24 mouse cellular contexts compared by ENCODE assay signal in the genomic region with DNA sequence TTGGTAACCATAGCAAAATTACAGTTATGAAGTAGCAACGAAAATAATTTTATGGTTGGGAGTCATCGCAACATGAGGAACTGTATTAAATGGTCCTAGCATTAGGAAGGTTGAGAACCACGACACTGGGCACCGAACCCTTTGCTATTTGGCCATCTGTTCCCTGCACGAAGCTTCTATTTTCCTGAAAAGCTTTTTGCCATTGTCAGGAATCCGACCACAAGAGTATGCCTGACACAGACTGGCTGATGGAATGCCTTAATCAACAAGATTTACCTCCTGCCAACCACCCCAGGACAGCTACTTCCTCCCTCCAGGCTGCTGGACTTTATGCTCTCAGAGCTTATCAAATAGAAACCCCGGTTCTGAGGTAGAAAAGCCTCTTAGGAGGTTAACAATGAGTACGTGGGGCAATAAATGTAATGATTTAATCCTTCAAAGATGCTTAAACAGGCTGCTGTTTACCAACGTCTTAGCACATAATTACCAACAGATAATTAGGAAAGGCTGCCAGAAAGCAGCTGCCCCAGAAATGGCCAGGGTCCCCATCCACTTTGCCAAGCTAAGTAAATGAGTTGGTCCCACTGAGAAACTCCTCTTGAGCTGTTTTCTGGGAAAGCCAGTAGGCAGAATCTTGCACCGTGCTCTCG.
A peak's percentile ranks its signal among the peaks of the same experiment; 100 is the strongest.
DNase-seq lines count a peak whose midpoint lies in the region; ATAC-seq and TF ChIP-seq lines count a peak whose summit lies in the region.
"Had no signal": no experiment of that assay in that cellular context is flagged by ENCODE, and none has a peak within 500 bp of the region (broad histone marks: within the 10 kb centered on the region; RNA-seq: fewer than 3 reads in every experiment).

No protein-coding gene starts in this region.

- no peak overlapping the region for H3K9ac ChIP-seq in lung, embryonic 16.5 days (ENCODE audit: low read length)
- H3K9ac ChIP-seq in neural tube, embryonic 13.5 days = no peak overlapping the region
- H3K9ac ChIP-seq in limb, embryonic 11.5 days (ENCODE audit: low read length) = no peak overlapping the region
- no peak overlapping the region for H3K9ac ChIP-seq in intestine, postnatal 0 days (ENCODE audit: low read depth, low read length)
- H3K9ac ChIP-seq: forebrain, embryonic 15.5 days; heart, embryonic 12.5 days; intestine, embryonic 15.5 days; liver, embryonic 13.5 days; lung, embryonic 15.5 days had no signal

- H3K9me3 ChIP-seq in lung, embryonic 16.5 days (ENCODE audit: control insufficient read depth, low read length) = no peaks in the 10 kb centered on the region
- 0 out of 2 replicates have a peak, but pooled peaks cover 3% of the 10 kb centered on the region for H3K9me3 ChIP-seq in neural tube, embryonic 13.5 days
- no peaks in the 10 kb centered on the region for H3K9me3 ChIP-seq in limb, embryonic 11.5 days (ENCODE audit: control insufficient read depth, low read length)
- 0 out of 2 replicates have a peak, but pooled peaks cover 2% of the 10 kb centered on the region for H3K9me3 ChIP-seq in intestine, postnatal 0 days (ENCODE audit: control insufficient read depth)
- H3K9me3 ChIP-seq: forebrain, embryonic 15.5 days; heart, embryonic 12.5 days; lung, embryonic 15.5 days had no signal

- WGBS in lung, embryonic 16.5 days = 40% methylated on average over 11 of the region's 11 CpGs
- WGBS in neural tube, embryonic 13.5 days = 39% methylated on average over 11 of the region's 11 CpGs
- WGBS in limb, embryonic 11.5 days = 24% methylated on average over 11 of the region's 11 CpGs
- 58% methylated on average over 11 of the region's 11 CpGs for WGBS in kidney, adult 2 months
- WGBS in intestine, postnatal 0 days = 49% methylated on average over 11 of the region's 11 CpGs

- no peak for TF ChIP-seq POLR2A in kidney, adult 2 months (IDR thresholded peaks at IDR 0.05; ENCODE audit: low read depth, low read length)

- H3K27ac ChIP-seq in lung, embryonic 16.5 days (ENCODE audit: low read length) = no peak overlapping the region
- peak overlapping the region; percentile 46; the same call in 1 of the 2 replicates for H3K27ac ChIP-seq in neural tube, embryonic 13.5 days (replicated peaks)
- no peak overlapping the region for H3K27ac ChIP-seq in limb, embryonic 11.5 days (replicated peaks; ENCODE audit: low read depth, low read length)
- no peak overlapping the region for H3K27ac ChIP-seq in kidney, adult 2 months (ENCODE audit: insufficient read depth, low read depth, low read length)
- no peak overlapping the region for H3K27ac ChIP-seq in intestine, postnatal 0 days (ENCODE audit: low read depth, low read length)
- H3K27ac ChIP-seq: forebrain, embryonic 15.5 days; hindbrain, embryonic 10.5 days; intestine, embryonic 15.5 days; liver, embryonic 13.5 days; lung, embryonic 15.5 days had no signal

- no peaks in the 10 kb centered on the region for H3K36me3 ChIP-seq in lung, embryonic 16.5 days (ENCODE audit: control insufficient read depth, insufficient read depth, low read length)
- no peaks in the 10 kb centered on the region for H3K36me3 ChIP-seq in neural tube, embryonic 13.5 days
- no peaks in the 10 kb centered on the region for H3K36me3 ChIP-seq in limb, embryonic 11.5 days (ENCODE audit: control insufficient read depth, insufficient read depth, low read length)
- H3K36me3 ChIP-seq in kidney, adult 2 months (ENCODE audit: control insufficient read depth, insufficient read depth, low read length) = no peaks in the 10 kb centered on the region
- H3K36me3 ChIP-seq in intestine, postnatal 0 days (ENCODE audit: control insufficient read depth, insufficient read depth) = no peaks in the 10 kb centered on the region
- H3K36me3 ChIP-seq: forebrain, embryonic 15.5 days; G1E; heart, embryonic 12.5 days; hindbrain, embryonic 10.5 days; intestine, embryonic 15.5 days; liver, embryonic 13.5 days; lung, embryonic 15.5 days had no signal

- no peaks in the 10 kb centered on the region for H3K4me1 ChIP-seq in lung, embryonic 16.5 days (replicated peaks; ENCODE audit: control insufficient read depth, insufficient read depth, low read length)
- peaks cover 38% of the 10 kb centered on the region for H3K4me1 ChIP-seq in neural tube, embryonic 13.5 days (replicated peaks)
- H3K4me1 ChIP-seq in limb, embryonic 11.5 days (ENCODE audit: control insufficient read depth, insufficient read depth, low read length) = 0 out of 2 replicates have a peak, but pooled peaks cover 3% of the 10 kb centered on the region
- no peaks in the 10 kb centered on the region for H3K4me1 ChIP-seq in kidney, adult 2 months (ENCODE audit: control insufficient read depth, insufficient read depth, low read length)
- H3K4me1 ChIP-seq in intestine, postnatal 0 days (replicated peaks; ENCODE audit: control insufficient read depth, insufficient read depth, low read length) = no peaks in the 10 kb centered on the region
- H3K4me1 ChIP-seq: heart, embryonic 12.5 days; megakaryocyte, embryonic 14.5 days had no signal

- no peak overlapping the region for H3K4me3 ChIP-seq in lung, embryonic 16.5 days (ENCODE audit: low read length)
- no peak overlapping the region for H3K4me3 ChIP-seq in neural tube, embryonic 13.5 days
- H3K4me3 ChIP-seq in limb, embryonic 11.5 days (ENCODE audit: low read depth, low read length) = no peak overlapping the region
- no peak overlapping the region for H3K4me3 ChIP-seq in kidney, adult 2 months (ENCODE audit: insufficient read depth, low read depth, low read length)
- H3K4me3 ChIP-seq in intestine, postnatal 0 days (ENCODE audit: low read depth, low read length) = no peak overlapping the region
- H3K4me3 ChIP-seq: forebrain, embryonic 15.5 days; heart, embryonic 12.5 days; hindbrain, embryonic 10.5 days; intestine, embryonic 15.5 days; liver, embryonic 13.5 days; lung, embryonic 15.5 days; megakaryocyte, embryonic 14.5 days had no signal

- DNase-seq in lung, postnatal 25 days (ENCODE audit: low spot score) = no peak
- DNase-seq in neural tube, embryonic 10.5 days (ENCODE audit: extremely low spot score, low spot score) = no peak
- DNase-seq in limb, embryonic 11.5 days (ENCODE audit: low spot score) = peak; percentile 26
- no peak for DNase-seq in kidney, adult 2 months
- DNase-seq: adrenal gland, adult 2 months; B cell, adult 2 months; cerebellum, adult 9-10 months; gastrocnemius, postnatal 14 days; heart, adult 18-20 months; heart, postnatal 10 days; kidney, postnatal 4 days; liver, embryonic 13.5 days; thymus, adult 2 months; thymus, postnatal 4 days had no signal

- ATAC-seq in lung, embryonic 16.5 days (ENCODE audit: low read depth) = peak; percentile 41; the same call in 1 of the 2 replicates
- ATAC-seq in neural tube, embryonic 13.5 days (ENCODE audit: low read depth) = no peak
- no peak for ATAC-seq in limb, embryonic 11.5 days (ENCODE audit: insufficient number of reproducible peaks, low FRiP score, low TSS enrichment, low read depth)
- ATAC-seq in intestine, postnatal 0 days = no peak
- ATAC-seq: forebrain, embryonic 15.5 days; intestine, embryonic 15.5 days had no signal

- no peaks in the 10 kb centered on the region for H3K27me3 ChIP-seq in lung, embryonic 16.5 days (ENCODE audit: control insufficient read depth, insufficient read depth, low read depth, low read length)
- no peaks in the 10 kb centered on the region for H3K27me3 ChIP-seq in neural tube, embryonic 13.5 days
- H3K27me3 ChIP-seq in limb, embryonic 11.5 days (ENCODE audit: control insufficient read depth, insufficient read depth, low read length) = no peaks in the 10 kb centered on the region
- no peaks in the 10 kb centered on the region for H3K27me3 ChIP-seq in kidney, adult 2 months (replicated peaks; ENCODE audit: control insufficient read depth, insufficient read depth, low read length)
- no peaks in the 10 kb centered on the region for H3K27me3 ChIP-seq in intestine, postnatal 0 days (replicated peaks; ENCODE audit: control insufficient read depth, insufficient read depth, low read length)
- H3K27me3 ChIP-seq: forebrain, embryonic 15.5 days; heart, embryonic 12.5 days; intestine, embryonic 15.5 days; lung, embryonic 15.5 days had no signal

- TF ChIP-seq CTCF in kidney, adult 2 months (conservative IDR thresholded peaks at IDR 0.05; ENCODE audit: insufficient read depth, insufficient read length, low read depth, low read length) = no peak
- no peak for TF ChIP-seq CTCF in intestine, postnatal 0 days (IDR thresholded peaks at IDR 0.05; ENCODE audit: low read depth)

- H3K4me2 ChIP-seq in lung, embryonic 16.5 days (ENCODE audit: low read depth, low read length) = no peak overlapping the region
- H3K4me2 ChIP-seq in neural tube, embryonic 13.5 days = no peak overlapping the region
- no peak overlapping the region for H3K4me2 ChIP-seq in limb, embryonic 11.5 days (ENCODE audit: low read depth, severe bottlenecking)
- H3K4me2 ChIP-seq in intestine, postnatal 0 days (replicated peaks; ENCODE audit: low read depth) = no peak overlapping the region
- H3K4me2 ChIP-seq: forebrain, embryonic 15.5 days; heart, embryonic 12.5 days; intestine, embryonic 15.5 days; liver, embryonic 13.5 days; lung, embryonic 15.5 days had no signal
